In genomic region chr15:78239956-78240617, GRCm38 (mm10) we compare ENCODE assay signal across 1 mouse cellular context. TPM values are rescaled to one million over a fixed set of nuclear protein-coding genes. Genes with fewer than 3 reads are reported as not detected.
"Had no signal": no experiment of that assay in that cellular context is flagged by ENCODE, and none has a peak within 500 bp of the region (broad histone marks: within the 10 kb centered on the region; RNA-seq: fewer than 3 reads in every experiment).

No protein-coding gene starts in this region.

RNA-seq across cellular contexts. Expression of gene Pvalb, which starts 33.9 kb away (rescaled TPM):
- total RNA-seq: megakaryocyte progenitor cell, adult 5-6 weeks had no signal
